Mouse (Mus musculus): Measurements from ENCODE around the gene Ubl5. TPM values are rescaled to one million over a fixed set of nuclear protein-coding genes. Genes with fewer than 3 reads are reported as not detected.

Gene Ubl5
- polyA plus RNA-seq, 1 experiment from 2014 or later, result 439 TPM

- CTCF ChIA-PET, result no interaction called here
Measured at GRCm38 (mm10) chr9:20636790-20637189, 5.9 kb upstream of the Ubl5 start.

DNA sequence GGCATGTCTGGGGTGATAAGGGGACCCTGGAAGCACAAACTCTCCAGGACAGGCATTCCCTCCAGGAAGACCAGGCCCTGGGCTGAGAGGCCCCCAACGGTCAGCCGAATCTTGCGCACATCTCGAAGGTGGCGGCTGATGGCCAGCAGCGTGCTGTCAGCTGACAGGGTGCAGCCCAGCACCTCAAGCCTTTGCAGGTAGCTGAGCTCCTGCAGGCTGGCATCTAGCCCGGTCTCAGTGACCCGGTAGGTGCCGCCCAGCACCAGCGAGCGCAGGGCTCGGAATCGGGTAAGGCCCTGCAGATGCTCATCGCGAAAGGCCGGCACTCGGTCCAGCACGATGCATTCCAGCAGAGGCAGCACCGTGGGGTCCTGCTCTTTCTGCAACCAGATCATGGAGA, 4.1 kb upstream of the Ubl5 start:
- ChIA-PET POLR2A (no interaction called here), CTCF (interaction anchor here (1.5 kb wide), 1 partner anchor 29 kb away, joined by 3 read pairs; no protein-coding TSS in a partner anchor)
- DNase-seq (ENCODE audit: low read depth, low spot score), result no peak
- no peak for ATAC-seq
- in situ Hi-C loops (cut with MboI; ENCODE audit: low pct_unique_long_range_greater_than_20kb), result no loop called here
- TF ChIP-seq CTCF (IDR thresholded peaks at IDR 0.05), result no peak
- H3K27me3 ChIP-seq, result no peaks in the 10 kb centered on the region

More at GRCm38 (mm10) chr9:20636790-20637189, 5.9 kb upstream of the Ubl5 start:
- H3K27me3 ChIP-seq, result no peaks in the 10 kb centered on the region
- TF ChIP-seq CTCF (IDR thresholded peaks at IDR 0.05), result no peak
- DNase-seq (ENCODE audit: low read depth, low spot score), result no peak
- ATAC-seq, result no peak
- in situ Hi-C loops (cut with MboI; ENCODE audit: low pct_unique_long_range_greater_than_20kb), result no loop called here
- POLR2A ChIA-PET, result no interaction called here

GRCm38 (mm10) chr9:20639486-20639885, 3.2 kb upstream of the Ubl5 start:
- ChIA-PET CTCF (interaction anchor here (0.7 to 1.5 kb wide), 2 partner anchors 20 to 30 kb away, joined by 3 read pairs; no protein-coding TSS in a partner anchor), POLR2A (no interaction called here)
- DNase-seq (ENCODE audit: low read depth, low spot score) (no peak), ATAC-seq (no peak)
- no peaks in the 10 kb centered on the region for H3K27me3 ChIP-seq
- TF ChIP-seq CTCF (IDR thresholded peaks at IDR 0.05), result no peak
- in situ Hi-C loops (cut with MboI; ENCODE audit: low pct_unique_long_range_greater_than_20kb), result no loop called here

DNA sequence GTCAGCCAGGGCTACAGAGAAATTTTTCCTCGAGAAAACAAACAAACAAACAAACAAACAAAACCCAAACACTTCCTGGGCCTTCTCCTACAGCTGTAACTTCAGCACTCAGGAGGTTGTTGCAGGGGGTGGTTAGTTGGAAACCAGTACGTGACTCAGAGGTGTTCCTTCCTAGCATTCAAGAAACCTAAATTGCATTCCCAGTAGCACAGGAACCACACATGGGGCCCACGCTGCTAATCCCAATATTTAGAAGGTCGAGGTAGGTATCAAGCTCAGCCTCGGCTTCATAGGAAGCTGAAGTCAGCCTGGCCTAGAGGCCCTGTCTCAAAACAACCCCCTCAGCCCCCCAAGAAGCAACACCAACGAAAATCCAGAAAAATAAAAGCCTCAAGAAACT, 1.2 kb upstream of the Ubl5 start:
- DNase-seq (ENCODE audit: low read depth, low spot score) (no peak), ATAC-seq (no peak)
- CTCF ChIA-PET, result no interaction called here
- in situ Hi-C loops (cut with MboI; ENCODE audit: low pct_unique_long_range_greater_than_20kb), result loop anchor here (10.0 kb wide), 1 partner anchor 167 kb away; no protein-coding TSS in a partner anchor
- TF ChIP-seq CTCF (IDR thresholded peaks at IDR 0.05), result no peak
- POLR2A ChIA-PET, result no interaction called here
- no peaks in the 10 kb centered on the region for H3K27me3 ChIP-seq

DNA sequence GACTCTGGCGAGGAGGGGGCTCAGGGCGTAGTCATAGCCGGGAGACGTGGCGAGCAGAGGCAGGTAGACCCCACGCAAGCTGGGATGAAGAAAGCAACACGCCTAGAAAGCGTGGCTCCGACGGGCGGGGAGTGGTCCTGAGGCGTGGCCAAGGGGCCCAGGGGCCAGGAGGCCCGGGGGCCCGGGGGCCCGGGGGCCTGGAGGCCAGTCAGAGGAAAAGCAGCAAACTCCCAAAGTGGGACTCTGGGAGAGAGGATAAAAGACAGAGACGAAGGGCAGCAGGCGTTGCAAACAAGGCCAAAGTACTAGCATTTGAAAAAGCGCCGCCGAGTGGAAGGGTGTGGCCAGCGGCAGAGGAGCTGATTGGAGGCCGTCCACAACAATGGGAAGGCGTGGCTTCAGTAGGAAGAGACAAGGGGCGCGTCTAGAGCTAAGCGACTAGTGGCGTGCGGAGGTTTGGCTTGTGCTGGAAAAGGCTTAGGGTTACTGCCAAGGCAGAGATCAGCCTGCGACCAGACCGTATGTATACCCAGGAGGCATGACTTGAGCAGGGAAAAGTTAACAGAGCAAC, 303 bp downstream of the Ubl5 start:
- POLR2A ChIA-PET, result no interaction called here
- TF ChIP-seq CTCF (IDR thresholded peaks at IDR 0.05), result no peak
- ATAC-seq (peak; percentile 79), DNase-seq (ENCODE audit: low read depth, low spot score) (peak; percentile 35)
- in situ Hi-C loops (cut with MboI; ENCODE audit: low pct_unique_long_range_greater_than_20kb), result loop anchor here (10.0 kb wide), 1 partner anchor 168 kb away; no protein-coding TSS in a partner anchor
- no peaks in the 10 kb centered on the region for H3K27me3 ChIP-seq
- CTCF ChIA-PET, result interaction anchor here (0.7 to 1.4 kb wide), 3 partner anchors 11 to 19 kb away, joined by 3 read pairs; no protein-coding TSS in a partner anchor

DNA sequence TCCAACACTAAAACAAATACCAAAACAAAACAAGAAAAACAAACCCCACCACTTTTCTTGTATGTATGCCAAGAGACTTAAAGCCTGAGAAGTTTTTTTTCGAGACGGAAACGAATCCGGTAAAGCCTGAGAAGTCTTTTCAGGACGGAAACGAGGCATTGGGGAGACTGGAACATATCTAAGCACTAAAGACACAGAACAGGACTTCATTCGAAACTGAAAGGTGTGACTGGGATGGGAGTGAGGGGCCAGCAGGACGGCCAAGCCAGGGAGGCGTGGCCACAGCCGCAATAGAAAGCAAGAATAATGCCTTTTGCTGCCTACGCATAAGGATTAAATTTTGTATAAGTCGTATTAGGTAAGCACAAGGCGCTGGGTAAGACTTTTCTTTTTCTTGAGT, 1.1 kb downstream of the Ubl5 start:
- DNase-seq (ENCODE audit: low read depth, low spot score) (no peak), ATAC-seq (no peak)
- CTCF ChIA-PET, result interaction anchor here (1.2 to 1.4 kb wide), 2 partner anchors 10 to 18 kb away, joined by 3 read pairs; no protein-coding TSS in a partner anchor
- POLR2A ChIA-PET, result no interaction called here
- no peaks in the 10 kb centered on the region for H3K27me3 ChIP-seq
- no peak for TF ChIP-seq CTCF (IDR thresholded peaks at IDR 0.05)
- in situ Hi-C loops (cut with MboI; ENCODE audit: low pct_unique_long_range_greater_than_20kb), result loop anchor here (10.0 kb wide), 1 partner anchor 169 kb away; no protein-coding TSS in a partner anchor

DNA sequence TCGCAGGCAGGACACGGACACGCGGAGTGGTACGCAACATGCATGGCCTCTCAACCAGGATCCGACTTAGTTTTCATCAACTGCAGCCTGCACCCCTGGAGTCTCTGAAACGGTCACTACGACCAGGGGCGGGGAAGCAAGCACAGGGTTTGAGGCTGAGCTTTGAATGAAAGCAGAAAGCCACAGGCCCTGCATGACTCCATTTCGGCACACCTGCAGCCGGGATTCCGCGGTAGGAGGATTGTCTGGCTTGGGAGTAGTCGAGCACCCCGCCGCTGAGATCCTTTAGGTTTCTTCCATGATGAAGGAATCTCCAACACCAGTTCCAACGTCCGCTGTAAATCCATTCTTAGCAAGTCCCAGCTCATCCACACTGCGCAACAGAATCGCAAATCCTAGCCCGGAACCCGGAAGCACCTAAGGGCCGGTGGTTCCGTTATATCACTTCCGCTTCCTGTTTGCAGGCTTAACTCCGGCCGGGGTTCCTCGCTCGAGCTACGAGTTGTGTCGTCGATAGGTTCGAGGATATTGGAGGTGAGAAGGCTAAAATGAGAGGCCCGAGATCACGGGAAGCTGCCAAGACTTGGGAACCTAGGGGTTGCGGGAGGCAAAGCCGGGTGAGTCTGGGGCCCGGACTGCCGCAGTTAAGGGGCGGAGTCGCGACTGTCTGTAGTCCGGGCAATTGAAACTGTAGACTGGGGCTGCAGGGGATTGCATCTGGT, 1.8 kb downstream of the Ubl5 start, which contains the start of gene Fbxl12:
Gene Fbxl12, minus strand, starts transcription at position 408 of the 722 bp plus-strand sequence.
- no peak for TF ChIP-seq CTCF (IDR thresholded peaks at IDR 0.05)
- DNase-seq (ENCODE audit: low read depth, low spot score), result no peak
- H3K27me3 ChIP-seq, result no peaks in the 10 kb centered on the region
- ChIA-PET POLR2A (interaction anchor here (1.0 kb wide), 1 partner anchor 9 kb away, joined by 3 read pairs; no protein-coding TSS in a partner anchor), CTCF (no interaction called here)
- peak; percentile 31 for ATAC-seq
- in situ Hi-C loops (cut with MboI; ENCODE audit: low pct_unique_long_range_greater_than_20kb), result loop anchor here (10.0 kb wide), 1 partner anchor 170 kb away; no protein-coding TSS in a partner anchor

DNA sequence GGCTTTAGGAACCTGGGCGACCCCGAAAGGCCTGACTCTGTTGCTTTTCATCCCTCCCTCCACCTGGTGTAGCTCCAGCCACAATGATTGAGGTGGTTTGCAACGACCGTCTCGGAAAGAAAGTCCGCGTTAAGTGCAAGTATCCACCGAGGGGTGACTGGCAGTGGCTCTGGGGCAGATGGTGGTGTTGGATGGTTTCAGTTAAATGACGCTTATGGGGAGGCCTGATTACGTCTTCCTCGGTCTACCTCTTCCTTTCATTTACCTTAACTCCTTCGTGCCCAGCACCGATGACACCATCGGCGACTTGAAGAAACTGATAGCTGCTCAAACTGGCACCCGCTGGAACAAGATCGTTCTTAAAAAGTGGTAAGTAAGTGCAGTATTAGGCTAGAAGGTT, 2.4 kb downstream of the Ubl5 start:
- no peaks in the 10 kb centered on the region for H3K27me3 ChIP-seq
- no peak for TF ChIP-seq CTCF (IDR thresholded peaks at IDR 0.05)
- in situ Hi-C loops (cut with MboI; ENCODE audit: low pct_unique_long_range_greater_than_20kb), result loop anchor here (10.0 kb wide), 1 partner anchor 170 kb away; no protein-coding TSS in a partner anchor
- ATAC-seq (no peak), DNase-seq (ENCODE audit: low read depth, low spot score) (no peak)
- CTCF ChIA-PET, result no interaction called here
- POLR2A ChIA-PET, result interaction anchor here (1.0 kb wide), 1 partner anchor 9 kb away, joined by 3 read pairs; no protein-coding TSS in a partner anchor

GRCm38 (mm10) chr9:20651602-20652259, 9.1 kb downstream of the Ubl5 start, which contains the start of gene Pin1:
Gene Pin1 (plus strand): TSS chr9:20652095.
- no peaks in the 10 kb centered on the region for H3K27me3 ChIP-seq
- no peak for TF ChIP-seq CTCF (IDR thresholded peaks at IDR 0.05)
- ATAC-seq, result peak; percentile 100
- ChIA-PET POLR2A (no interaction called here), CTCF (interaction anchor here (1.3 to 3.5 kb wide), 2 partner anchors 11 to 16 kb away, joined by 4 to 12 read pairs; no protein-coding TSS in a partner anchor)
- in situ Hi-C loops (cut with MboI; ENCODE audit: low pct_unique_long_range_greater_than_20kb), result no loop called here
- DNase-seq (ENCODE audit: low read depth, low spot score), result peak; percentile 98

DNA sequence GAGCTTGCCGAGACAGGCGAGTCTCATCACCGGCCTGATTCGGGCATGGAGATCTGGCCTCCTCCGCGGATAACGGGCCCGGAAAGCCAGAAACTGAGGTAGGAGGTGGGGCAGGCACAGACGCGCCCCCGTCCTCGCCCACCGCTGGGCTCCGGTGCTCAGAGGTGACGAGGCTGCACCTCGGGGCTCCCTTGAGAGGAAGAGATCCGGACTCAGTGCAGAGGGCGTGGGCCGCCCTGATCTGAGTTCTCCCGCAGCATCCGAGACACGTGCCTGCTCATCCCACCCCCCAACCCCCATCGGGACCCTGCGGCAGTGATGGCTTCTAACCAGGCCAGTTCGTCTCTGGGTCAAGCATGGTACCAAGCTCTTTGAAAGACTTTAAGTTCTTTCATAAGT, 9.6 kb downstream of the Ubl5 start:
- CTCF ChIA-PET, result interaction anchor here (0.7 to 3.5 kb wide), 3 partner anchors 10 to 17 kb away, joined by 3 to 12 read pairs (median 4); no protein-coding TSS in a partner anchor
- POLR2A ChIA-PET, result no interaction called here
- DNase-seq (ENCODE audit: low read depth, low spot score), result no peak
- ATAC-seq, result peak; percentile 0
- no peak for TF ChIP-seq CTCF (IDR thresholded peaks at IDR 0.05)
- no peaks in the 10 kb centered on the region for H3K27me3 ChIP-seq
- in situ Hi-C loops (cut with MboI; ENCODE audit: low pct_unique_long_range_greater_than_20kb), result no loop called here
